Mouse (Mus musculus): ENCODE measurements around the gene Atp6v0d1. TPM values are rescaled to one million over a fixed set of nuclear protein-coding genes. Genes with fewer than 3 reads are reported as not detected.

Gene Atp6v0d1
- 129 and 234 TPM in 2 replicates for polyA plus RNA-seq (2021; fragmentation: Nextera tagmentation)
- long read RNA-seq, experiment 1, transcript Atp6v0d1-201 (8 exons, 1,629 nt): major isoform, 703 of 739 reads
- long read RNA-seq, experiment 1, partial matches to known transcripts: 21 of 739 reads
- long read RNA-seq, experiment 1, other reads (novel, unspliced or antisense): 15 of 739 reads
- long read RNA-seq, experiment 2, transcript Atp6v0d1-201 (8 exons, 1,629 nt): major isoform, 65 of 161 reads
- long read RNA-seq, experiment 2, partial matches to known transcripts: 90 of 161 reads
- long read RNA-seq, experiment 2, other reads (novel, unspliced or antisense): 6 of 161 reads

GRCm38 (mm10) chr8:105565952-105566702, at the start of gene Atp6v0d1:
TSS of gene Atp6v0d1 (minus strand) at chr8:105566047.

GRCm38 (mm10) chr8:105604804-105605381, 39.0 kb upstream of the Atp6v0d1 start, which contains the start of gene Ripor1:
TSS of gene Ripor1 (plus strand) at chr8:105605255.

GRCm38 (mm10) chr8:105518436-105519313, 47.2 kb downstream of the Atp6v0d1 start, which contains the start of gene Hsd11b2:
TSS of gene Hsd11b2 (plus strand) at chr8:105518755.

GRCm38 (mm10) chr8:105496439-105497180, 69.2 kb downstream of the Atp6v0d1 start, which contains the start of gene Zdhhc1:
TSS of gene Zdhhc1 (minus strand) at chr8:105496902.

Other genes with a start within 250 kb of the Atp6v0d1 start
- 0.59 and 0.69 TPM in 2 replicates for gene Lrrc29, start 239.8 kb downstream of the Atp6v0d1 start, polyA plus RNA-seq (2021; fragmentation: Nextera tagmentation)
- gene Tmem208, start 239.7 kb downstream of the Atp6v0d1 start, polyA plus RNA-seq (2021; fragmentation: Nextera tagmentation): 107 and 111 TPM in 2 replicates
- 0.18 and 0.25 TPM in 2 replicates for gene Fhod1, start 218.1 kb downstream of the Atp6v0d1 start, polyA plus RNA-seq (2021; fragmentation: Nextera tagmentation)
- gene Slc9a5, start 217.2 kb downstream of the Atp6v0d1 start, polyA plus RNA-seq (2021; fragmentation: Nextera tagmentation): 2.7 and 6.3 TPM in 2 replicates
- not detected in 2 replicates for gene Plekhg4, start 192.8 kb downstream of the Atp6v0d1 start, polyA plus RNA-seq (2021; fragmentation: Nextera tagmentation)
- gene Kctd19, start 152.5 kb downstream of the Atp6v0d1 start, polyA plus RNA-seq (2021; fragmentation: Nextera tagmentation): not detected in 2 replicates
- gene Lrrc36, start 152.5 kb downstream of the Atp6v0d1 start, polyA plus RNA-seq (2021; fragmentation: Nextera tagmentation): 0.18 TPM in 1 of 2 replicates, not detected in the other
- 48.4 and 62.7 TPM in 2 replicates for gene Tppp3, start 94.5 kb downstream of the Atp6v0d1 start, polyA plus RNA-seq (2021; fragmentation: Nextera tagmentation)
- 21.7 and 24.6 TPM in 2 replicates for gene Zdhhc1, start 69.1 kb downstream of the Atp6v0d1 start, polyA plus RNA-seq (2021; fragmentation: Nextera tagmentation)
- not detected in 2 replicates for gene Hsd11b2, start 47.3 kb downstream of the Atp6v0d1 start, polyA plus RNA-seq (2021; fragmentation: Nextera tagmentation)
- 28.9 and 32.8 TPM in 2 replicates for gene Ripor1, start 39.2 kb upstream of the Atp6v0d1 start, polyA plus RNA-seq (2021; fragmentation: Nextera tagmentation)
- gene Ctcf, start 70.5 kb upstream of the Atp6v0d1 start, polyA plus RNA-seq (2021; fragmentation: Nextera tagmentation): 23.1 TPM in 2 replicates
- 0.31 and 0.59 TPM in 2 replicates for gene Agrp, start 71.3 kb upstream of the Atp6v0d1 start, polyA plus RNA-seq (2021; fragmentation: Nextera tagmentation)
- 8.0 and 53.9 TPM in 2 replicates for gene Carmil2, start 120.2 kb upstream of the Atp6v0d1 start, polyA plus RNA-seq (2021; fragmentation: Nextera tagmentation)
- gene Acd, start 135.1 kb upstream of the Atp6v0d1 start, polyA plus RNA-seq (2021; fragmentation: Nextera tagmentation): 40.9 and 44.4 TPM in 2 replicates
- gene Pard6a, start 135.1 kb upstream of the Atp6v0d1 start, polyA plus RNA-seq (2021; fragmentation: Nextera tagmentation): 77.9 and 82.1 TPM in 2 replicates
- 0.25 and 0.41 TPM in 2 replicates for gene 4933405L10Rik, start 141.6 kb upstream of the Atp6v0d1 start, polyA plus RNA-seq (2021; fragmentation: Nextera tagmentation)
- 5.8 and 6.8 TPM in 2 replicates for gene Enkd1, start 142.2 kb upstream of the Atp6v0d1 start, polyA plus RNA-seq (2021; fragmentation: Nextera tagmentation)
- gene Gfod2, start 192.6 kb upstream of the Atp6v0d1 start, polyA plus RNA-seq (2021; fragmentation: Nextera tagmentation): 16.4 and 20.1 TPM in 2 replicates

Data from left cerebral cortex, adult 6 months (tissue).